8 mouse cellular contexts compared by ENCODE assay signal in genomic region chr10:52233301-52233968, GRCm38 (mm10). TPM values are rescaled to one million over a fixed set of nuclear protein-coding genes. Genes with fewer than 3 reads are reported as not detected.
DNase-seq lines count a peak whose midpoint lies in the region; ATAC-seq lines count a peak whose summit lies in the region.

Gene Dcbld1, plus strand, starts transcription at chr10:52233619.

- no peaks in the 10 kb centered on the region for H3K36me3 ChIP-seq in hindbrain, embryonic 13.5 days

- H3K27me3 ChIP-seq in hindbrain, embryonic 13.5 days: no peaks in the 10 kb centered on the region

- DNase-seq in NIH3T3 (ENCODE audit: low read depth): peak; percentile 82
- DNase-seq in cerebellum, adult 9-11 months: peak; percentile 81
- DNase-seq in frontal cortex, postnatal 25 days (ENCODE audit: low spot score in 2 of 2): peak; percentile 5 to 38
- peak; percentile 50 to 56 for DNase-seq in layer of hippocampus, postnatal 25 days (ENCODE audit: extremely low spot score in 1 of 2, low spot score in 1 of 2)
- peak; percentile 58 for DNase-seq in lung, postnatal 25 days (ENCODE audit: low spot score)
- peak; percentile 81 for DNase-seq in retina, postnatal 1 day
- peak; percentile 84 for DNase-seq in thymus, postnatal 4 days

- peak within 1 kb of the TSS; percentile 73 for H3K27ac ChIP-seq in hindbrain, embryonic 13.5 days

- peak within 1 kb of the TSS; percentile 82 for H3K4me2 ChIP-seq in hindbrain, embryonic 13.5 days

- WGBS in hindbrain, embryonic 13.5 days: under 1% methylated on average over 40 of the region's 60 CpGs

- peak within 1 kb of the TSS; percentile 81 for H3K4me3 ChIP-seq in hindbrain, embryonic 13.5 days

- peaks cover 14% of the 10 kb centered on the region for H3K4me1 ChIP-seq in hindbrain, embryonic 13.5 days (replicated peaks)

- H3K9ac ChIP-seq in hindbrain, embryonic 13.5 days: peak within 1 kb of the TSS; percentile 89

- H3K9me3 ChIP-seq in hindbrain, embryonic 13.5 days: no peaks in the 10 kb centered on the region

- peak; percentile 95 for ATAC-seq in hindbrain, embryonic 13.5 days (ENCODE audit: low FRiP score)

RNA-seq across cellular contexts. Expression of gene Dcbld1, which starts in this region (rescaled TPM):
- polyA plus RNA-seq in hindbrain, embryonic 13.5 days (2015; fragmentation: Nextera tagmentation; extraction: Ambion mirVana): 21.8 and 25.3 TPM in 2 replicates
- 1 to 10 TPM; 6.2 to 7.9 TPM for total RNA-seq in layer of hippocampus, postnatal 25 days (2021)

Comparison
In these comparisons a context has a peak if more than half of its experiments do, and no peak if none do; other contexts are left out.
1. Peak in every context shown above with its lines: DNase-seq, ATAC-seq, H3K4me3 ChIP-seq and H3K27ac ChIP-seq.
2. DNase-seq: peak in every context shown above with its lines; median percentile 84 in thymus, postnatal 4 days; 82 in NIH3T3; 81 in cerebellum, adult 9-11 months; 81 in retina, postnatal 1 day; 58 in lung, postnatal 25 days; 53 in layer of hippocampus, postnatal 25 days; 22 in frontal cortex, postnatal 25 days.